Mouse (Mus musculus) adrenal gland, postnatal 10 days (tissue): ENCODE data around the gene Zfp799. TPM values are rescaled to one million over a fixed set of nuclear protein-coding genes. Genes with fewer than 3 reads are reported as not detected.

Experiments used
- DNase-seq: peaks from one replicate; pipeline ENCODE4 v3.0.0; 2021; ENCODE audit warnings: mixed read lengths
- total RNA-seq, 2 experiments: library from RNA; stranded (reverse); gene quantifications; 2 replicates each; pipeline ENCODE4 v1.2.3; 2021

The Zfp799 gene
- total RNA-seq, 2 experiments from 2014 or later: 9.6 to 15.4 TPM

DNA sequence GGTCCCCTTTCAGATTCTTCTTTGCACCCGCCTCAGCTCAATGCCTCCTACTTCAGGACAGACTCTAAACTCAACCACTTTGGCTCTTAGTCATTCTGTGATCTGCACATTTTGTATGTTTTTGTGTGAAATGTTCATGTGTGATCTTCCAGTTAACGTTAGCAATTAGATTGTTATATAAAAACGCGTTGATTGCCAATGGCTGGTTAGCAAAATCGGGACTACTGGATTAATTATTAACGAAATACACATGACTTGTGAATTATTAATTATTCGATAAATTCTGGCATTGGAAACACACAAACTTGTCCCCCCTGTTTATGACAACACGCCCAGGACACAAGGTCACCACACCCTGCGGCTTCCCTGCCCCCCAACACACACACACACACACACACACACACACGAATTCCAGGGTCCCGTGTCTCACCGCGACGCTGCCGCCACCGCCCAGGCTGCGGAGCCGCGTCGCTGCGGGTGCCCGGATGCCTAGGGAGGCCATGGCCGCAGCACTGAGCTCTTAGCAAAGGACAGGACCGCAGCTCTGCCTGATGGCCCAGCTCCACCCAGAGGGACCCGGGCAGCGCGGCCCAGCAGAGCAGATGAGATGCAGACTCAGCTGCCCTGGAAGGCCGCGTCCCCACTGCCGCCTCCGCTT lies 42.5 kb downstream of the Zfp799 start:
- no peak for DNase-seq

DNA sequence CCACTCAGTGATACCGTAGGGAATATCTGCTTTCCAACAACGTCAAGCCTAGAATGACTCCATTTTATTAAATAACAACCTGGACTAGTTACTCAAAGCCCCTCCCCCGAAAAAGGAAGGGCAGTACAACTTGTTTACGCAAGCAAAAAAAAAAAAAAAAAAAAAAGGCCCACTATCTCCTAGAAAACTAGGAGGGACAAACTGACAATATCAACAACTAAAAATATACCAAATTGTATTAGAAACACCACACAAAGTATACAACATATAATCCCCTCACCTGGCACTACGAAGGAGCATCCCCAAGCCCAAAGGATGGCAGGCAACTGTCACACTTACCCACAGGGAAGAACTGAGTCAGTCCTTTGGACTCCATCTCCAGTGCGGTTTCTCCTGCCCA lies 43.1 kb downstream of the Zfp799 start:
- no peak for DNase-seq

DNA sequence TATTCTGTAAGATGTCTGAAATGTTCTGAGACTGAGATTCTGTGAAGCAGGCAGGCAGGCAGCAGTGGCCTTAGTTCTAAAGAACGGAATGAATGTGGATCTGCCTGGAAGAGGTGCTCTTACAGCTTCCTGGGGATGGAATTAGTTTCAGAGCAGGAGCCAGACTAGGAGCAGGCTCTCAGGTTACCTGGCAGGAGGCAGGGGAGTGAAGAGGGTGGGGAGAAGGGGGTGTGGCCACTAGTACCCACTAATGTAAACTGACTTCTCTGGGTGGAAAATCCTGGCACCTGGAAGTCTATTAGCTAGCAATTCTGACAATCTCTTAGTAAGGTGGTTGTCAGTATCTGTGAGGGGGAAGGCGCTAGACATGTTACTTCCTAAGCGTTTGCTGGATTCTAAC lies 44.4 kb downstream of the Zfp799 start:
- no peak for DNase-seq

DNA sequence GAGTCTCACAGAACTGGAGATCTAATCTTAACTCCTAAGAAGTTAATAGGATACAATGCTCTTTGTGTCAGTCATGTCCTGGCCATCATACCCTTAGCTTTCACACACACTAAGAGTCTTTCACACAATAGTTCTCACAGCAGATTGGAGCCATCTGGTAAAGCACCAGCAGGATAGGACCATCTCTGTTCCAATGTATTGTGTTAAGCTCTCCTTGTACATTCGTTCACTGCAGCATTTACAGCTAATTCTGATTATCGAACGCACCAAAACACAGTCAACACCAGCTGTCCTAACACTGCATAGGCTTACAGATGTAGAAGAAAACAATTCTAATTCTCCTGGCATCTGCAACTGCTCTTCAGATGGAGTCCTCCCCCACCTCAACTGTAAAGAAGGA lies 52.5 kb downstream of the Zfp799 start:
- DNase-seq: no peak

GRCm38 (mm10) chr17:32771213-32771612 lies 58.8 kb downstream of the Zfp799 start:
- no peak for DNase-seq

GRCm38 (mm10) chr17:32766422-32766821 lies 63.6 kb downstream of the Zfp799 start:
- no peak for DNase-seq

Other genes with a start within 250 kb of the Zfp799 start
- not detected for gene Cyp4f37, start 209.0 kb downstream of the Zfp799 start, total RNA-seq
- gene Cyp4f40, start 171.4 kb downstream of the Zfp799 start, total RNA-seq: not detected
- 10 to 100 TPM in 1 of 2 experiments, 1 to 10 TPM in 1; 8.3 to 16.2 TPM for gene Cyp4f15, start 144.6 kb downstream of the Zfp799 start, total RNA-seq
- gene Zfp871, start 42.0 kb downstream of the Zfp799 start, total RNA-seq: 10 to 100 TPM; 37.0 to 48.3 TPM
- 1 to 10 TPM in 1 of 2 experiments, under 1 TPM in 1; 0.81 to 1.5 TPM for gene Zfp811, start 20.3 kb downstream of the Zfp799 start, total RNA-seq
- 1 to 10 TPM; 7.3 to 9.2 TPM for gene Zfp870, start 61.4 kb upstream of the Zfp799 start, total RNA-seq
- 1 to 10 TPM; 2.0 to 2.1 TPM for gene Cyp4f14, start 87.1 kb upstream of the Zfp799 start, total RNA-seq
- 10 to 100 TPM; 41.5 to 56.3 TPM for gene Cyp4f13, start 117.1 kb upstream of the Zfp799 start, total RNA-seq
- gene Zfp472, start 135.6 kb upstream of the Zfp799 start, total RNA-seq: 1 to 10 TPM; 4.4 TPM
- gene Zfp952, start 162.9 kb upstream of the Zfp799 start, total RNA-seq: 1 to 10 TPM; 7.6 to 9.9 TPM
- gene Zfp763, start 203.1 kb upstream of the Zfp799 start, total RNA-seq: 1 to 10 TPM; 5.9 to 8.7 TPM
- gene 4921501E09Rik, start 237.8 kb upstream of the Zfp799 start, total RNA-seq: not detected